Mouse (Mus musculus) liver, embryonic 14.5 days (tissue): Measurements from ENCODE around the gene Tinagl1. TPM values are rescaled to one million over a fixed set of nuclear protein-coding genes. Genes with fewer than 3 reads are reported as not detected.

Experiments
- ATAC-seq: fragments of 200-750 bp; cut with Nextera tagmentation; 2 replicates; pipeline ENCODE4 v1.8.0; 2017; ENCODE audit warnings: moderate number of reproducible peaks, mild to moderate bottlenecking, moderate library complexity; ENCODE audit not compliant: insufficient read depth
- DNase-seq, 3 experiments: peaks; one replicate each; pipeline ENCODE4 v3.0.0-alpha.2; 2012 to 2013; ENCODE audit warnings: low read depth in 3 of 3, low spot score in 3 of 3
- H3K27ac ChIP-seq: fragments of 300-500 bp; sonication (generic); 2 replicates; pipeline ENCODE4 v1.5.1; 2014; ENCODE audit warnings: moderate library complexity, mild to moderate bottlenecking, control low read depth, inconsistent platforms
- H3K27me3 ChIP-seq: fragments of 300-500 bp; sonication (generic); 2 replicates; pipeline ENCODE4 v1.6.1; 2014; ENCODE audit warnings: mild to moderate bottlenecking, low read length, moderate library complexity; ENCODE audit not compliant: control insufficient read depth, insufficient read depth
- H3K36me3 ChIP-seq: fragments of 300-500 bp; sonication (generic); replicated peaks from 2 replicates; pipeline ENCODE4 v1.6.1; 2014; ENCODE audit warnings: low read depth; ENCODE audit not compliant: control insufficient read depth, insufficient read depth
- H3K4me1 ChIP-seq, 2 experiments: fragments of 200-500 bp in 1 of 2; fragments of 300-500 bp in 1 of 2; sonication (generic) in 1 of 2; replicated peaks; 2 replicates each; pipeline ENCODE4 v1.6.1; 2012 to 2014; ENCODE audit warnings: antibody characterized with exemption in 1 of 2, inconsistent platforms in 1 of 2, low read length in 1 of 2; ENCODE audit not compliant: control insufficient read depth in 2 of 2, insufficient read depth in 2 of 2
- H3K4me2 ChIP-seq: fragments of 300-500 bp; sonication (generic); 2 replicates; pipeline ENCODE4 v1.6.1; 2014; ENCODE audit warnings: low read depth, mild to moderate bottlenecking, control low read depth, moderate library complexity
- H3K4me3 ChIP-seq, 2 experiments: fragments of 200-500 bp in 1 of 2; fragments of 300-500 bp in 1 of 2; sonication (generic) in 1 of 2; 2 replicates each; pipeline ENCODE4 v1.5.1; 2012 to 2014; ENCODE audit warnings: low read depth in 2 of 2, low read length in 2 of 2, mild to moderate bottlenecking in 2 of 2, control low read depth in 1 of 2, inconsistent platforms in 1 of 2, moderate library complexity in 1 of 2; ENCODE audit not compliant: insufficient read depth in 1 of 2
- H3K9ac ChIP-seq: fragments of 300-500 bp; sonication (generic); replicated peaks from 2 replicates; pipeline ENCODE4 v1.6.1; 2014; ENCODE audit warnings: mild to moderate bottlenecking, control low read depth, moderate library complexity
- H3K9me3 ChIP-seq: fragments of 300-500 bp; sonication (generic); 2 replicates; pipeline ENCODE4 v1.6.1; 2016; ENCODE audit warnings: low read length, mixed read lengths; ENCODE audit not compliant: control insufficient read depth
- CTCF ChIP-seq: IDR thresholded peaks from 2 replicates; pipeline ENCODE4 v1.5.1; 2016; ENCODE audit warnings: antibody characterized with exemption, low read depth, control low read depth
- EP300 ChIP-seq: IDR thresholded peaks from 2 replicates; pipeline ENCODE4 v1.6.1; 2016; ENCODE audit warnings: antibody characterized with exemption, low read depth
- WGBS: fragments of 180-500 bp; shearing (Covaris S2); extraction: QIAGEN DNeasy Blood & Tissue Kit; methylation state at CpG from one replicate; pipeline ENCODE4 v1.1.7; 2014; ENCODE audit not compliant: insufficient replicate concordance; 5-methylcytosine and 5-hydroxymethylcytosine counted together
- polyA plus RNA-seq, 2 experiments: library from polyadenylated mRNA; depleted of rRNA in 1 of 2; stranded (reverse) in 1 of 2; unstranded in 1 of 2; fragments of >200 nt; fragmentation: Nextera tagmentation in 1 of 2; extraction: Ambion mirVana in 1 of 2; gene quantifications; 2 replicates each; pipeline versions ENCODE4 v1.2.1 to v1.2.3; 2012 to 2014

Tinagl1 gene
- polyA plus RNA-seq, 2 experiments: 18.2 to 24.4 TPM

DNA sequence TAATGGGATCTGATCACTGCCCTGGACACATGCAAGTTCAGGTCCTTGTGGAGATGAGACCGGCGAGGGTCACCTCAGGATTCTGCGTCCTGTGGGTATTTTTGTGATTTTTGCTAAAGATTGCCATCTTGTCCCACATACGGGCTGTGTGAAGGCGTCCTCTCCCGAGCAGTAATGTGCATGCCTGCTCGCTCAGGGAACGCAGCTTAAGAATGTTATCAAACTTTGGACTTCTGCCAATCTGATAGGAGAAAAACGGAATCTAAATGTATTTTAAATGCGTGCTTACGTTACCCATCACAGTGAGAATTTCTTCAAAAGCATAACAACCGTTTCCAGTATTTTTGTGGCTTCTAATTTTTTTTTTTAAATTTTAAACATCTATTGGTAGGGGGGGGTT, 12.0 kb upstream of the Tinagl1 start:
- WGBS: 66% methylated on average over 12 of the region's 12 CpGs
- Histone ChIP-seq H3K4me1 (peaks cover 0 to 2% of the 10 kb centered on the region in 2 experiments; a peak in 1 of 4 replicates), H3K36me3 (no peaks in the 10 kb centered on the region), H3K4me3 (no peak overlapping the region), H3K9ac (no peak overlapping the region), H3K27ac (no peak overlapping the region), H3K9me3 (no peaks in the 10 kb centered on the region), H3K4me2 (no peak overlapping the region), H3K27me3 (no peaks in the 10 kb centered on the region)
- DNase-seq: no peak
- no peak for ATAC-seq
- TF ChIP-seq CTCF (no peak), EP300 (no peak)

DNA sequence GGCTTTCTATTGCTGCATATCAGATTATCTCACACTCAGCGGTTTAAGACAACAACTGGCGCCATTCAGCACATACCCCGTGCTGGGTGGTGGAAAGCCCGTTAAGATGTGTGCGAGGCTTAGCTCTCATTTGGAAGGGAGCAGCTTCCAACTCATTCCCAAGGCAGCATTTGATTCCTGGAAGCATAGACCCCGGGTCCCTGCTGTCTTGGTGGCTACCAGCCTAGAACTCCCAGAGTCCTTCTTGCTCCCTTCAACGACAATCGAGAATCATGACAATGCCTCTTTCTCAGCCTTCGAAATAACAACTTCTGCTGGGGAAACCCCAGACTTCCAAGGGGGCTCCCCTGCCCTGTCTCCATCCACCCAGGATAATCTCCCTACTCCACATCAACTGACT, 11.5 kb upstream of the Tinagl1 start:
- no peaks in the 10 kb centered on the region for H3K36me3 ChIP-seq
- H3K27me3 ChIP-seq: no peaks in the 10 kb centered on the region
- TF ChIP-seq EP300 (no peak), CTCF (no peak)
- no peaks in the 10 kb centered on the region for H3K9me3 ChIP-seq
- ATAC-seq (no peak), DNase-seq (no peak)
- H3K4me2 ChIP-seq: no peak overlapping the region
- H3K4me1 ChIP-seq: peaks cover 0 to 2% of the 10 kb centered on the region in 2 experiments; a peak in 1 of 4 replicates
- no peak overlapping the region for H3K4me3 ChIP-seq
- H3K9ac ChIP-seq: no peak overlapping the region
- 63% methylated on average over 9 of the region's 9 CpGs for WGBS
- no peak overlapping the region for H3K27ac ChIP-seq

DNA sequence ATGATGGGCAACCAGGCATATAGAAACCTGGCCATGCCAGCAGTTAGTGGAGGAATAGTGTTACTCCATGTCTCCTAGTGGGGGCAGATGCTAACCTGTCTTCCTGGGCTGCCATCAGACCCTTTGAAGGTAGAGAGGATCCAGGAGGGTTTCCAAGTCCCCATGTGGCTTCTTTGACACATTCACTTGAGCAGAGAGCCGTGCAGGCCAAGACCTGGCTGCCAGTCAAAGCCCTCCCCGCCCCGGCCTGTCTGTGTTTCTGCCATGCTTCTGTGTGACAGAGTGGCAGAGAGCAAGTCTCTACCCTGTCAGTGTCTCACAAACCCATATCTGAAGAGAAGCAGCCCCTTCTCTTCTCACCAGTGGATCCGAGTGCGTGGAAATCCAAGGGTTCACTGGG, 9.0 kb upstream of the Tinagl1 start:
- TF ChIP-seq CTCF: no peak
- TF ChIP-seq EP300: no peak
- no peaks in the 10 kb centered on the region; the same call in 1 of the 2 replicates for H3K27me3 ChIP-seq
- no peak overlapping the region for H3K4me2 ChIP-seq
- peaks cover 0 to 2% of the 10 kb centered on the region in 2 experiments; a peak in 1 of 4 replicates for H3K4me1 ChIP-seq
- 65% methylated on average over 5 of the region's 5 CpGs for WGBS
- H3K27ac ChIP-seq: no peak overlapping the region
- H3K36me3 ChIP-seq: no peaks in the 10 kb centered on the region
- DNase-seq: no peak
- no peak for ATAC-seq
- H3K9me3 ChIP-seq: no peaks in the 10 kb centered on the region
- no peak overlapping the region for H3K9ac ChIP-seq
- no peak overlapping the region for H3K4me3 ChIP-seq

DNA sequence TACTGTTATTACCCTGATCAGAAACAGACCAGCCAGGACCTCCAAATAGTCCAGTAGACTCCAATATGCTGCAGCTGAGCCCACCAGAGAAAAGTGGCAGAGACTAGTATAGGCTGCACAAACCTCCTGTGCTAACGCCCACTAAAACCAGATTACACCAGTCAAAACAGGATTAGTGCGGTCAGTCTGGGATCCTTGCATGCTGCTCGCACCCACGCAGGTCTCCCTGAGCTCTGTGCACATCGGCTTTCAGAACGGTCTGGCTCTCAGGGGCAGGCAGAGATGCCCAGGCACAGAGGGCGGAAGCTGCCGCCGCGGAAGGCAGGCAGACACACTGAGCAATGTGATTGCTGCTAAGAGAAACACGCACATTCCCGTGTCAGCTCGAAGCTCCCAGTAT, 8.1 kb upstream of the Tinagl1 start:
- H3K4me1 ChIP-seq: no peaks in the 10 kb centered on the region
- H3K4me2 ChIP-seq: no peak overlapping the region
- no peaks in the 10 kb centered on the region for H3K36me3 ChIP-seq
- no peak overlapping the region for H3K27ac ChIP-seq
- H3K27me3 ChIP-seq: no peaks in the 10 kb centered on the region; the same call in 1 of the 2 replicates
- DNase-seq: no peak
- WGBS: 70% methylated on average over 13 of the region's 13 CpGs
- no peak for ATAC-seq
- TF ChIP-seq CTCF (no peak), EP300 (no peak)
- no peak overlapping the region for H3K9ac ChIP-seq
- H3K9me3 ChIP-seq: no peaks in the 10 kb centered on the region
- H3K4me3 ChIP-seq: no peak overlapping the region

DNA sequence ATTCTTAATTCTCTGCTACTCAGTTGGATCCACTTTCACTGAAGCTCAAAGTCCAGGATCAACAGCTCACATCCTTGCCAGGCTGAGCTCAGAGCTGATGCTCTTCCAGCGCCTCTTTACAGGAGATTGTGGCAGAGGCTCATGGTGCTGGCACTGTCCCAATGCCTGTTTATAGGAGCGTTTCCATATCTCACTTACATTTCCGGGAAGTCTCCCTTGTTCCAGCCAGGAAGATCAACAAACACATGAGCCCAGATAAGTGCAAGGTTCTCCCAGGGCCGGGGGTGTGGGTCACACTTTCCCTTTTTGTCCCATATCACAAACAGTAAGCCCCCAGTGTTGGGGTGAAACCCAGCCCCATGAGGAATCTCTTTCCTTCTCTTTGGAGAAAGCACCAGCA, 7.0 kb upstream of the Tinagl1 start:
- 0 out of 4 replicates have a peak, but pooled peaks cover 0 to 1% of the 10 kb centered on the region in 2 experiments for H3K4me1 ChIP-seq
- ATAC-seq (no peak), DNase-seq (no peak)
- H3K36me3 ChIP-seq: no peaks in the 10 kb centered on the region
- peaks cover 3% of the 10 kb centered on the region for H3K27me3 ChIP-seq
- no peaks in the 10 kb centered on the region for H3K9me3 ChIP-seq
- WGBS: 31% methylated on average over 4 of the region's 4 CpGs
- H3K9ac ChIP-seq: no peak overlapping the region
- H3K4me3 ChIP-seq: no peak overlapping the region
- H3K4me2 ChIP-seq: no peak overlapping the region
- H3K27ac ChIP-seq: no peak overlapping the region
- no peak for TF ChIP-seq EP300
- no peak for TF ChIP-seq CTCF
